Mouse (Mus musculus) ES-Bruce4 (cell line): ENCODE data around the gene Ampd3.

Source experiments
- CTCF ChIP-seq: IDR thresholded peaks from one replicate; pipeline ENCODE4 v1.8.1; 2011; ENCODE audit warnings: low read depth, low read length
- EP300 ChIP-seq: IDR thresholded peaks from 2 replicates; pipeline ENCODE4 v1.6.1; 2011; ENCODE audit warnings: low read depth, low read length; ENCODE audit not compliant: insufficient read depth
- POLR2A ChIP-seq: IDR thresholded peaks from one replicate; pipeline ENCODE4 v1.8.1; 2011; ENCODE audit warnings: low read length; ENCODE audit not compliant: insufficient read depth

- TF ChIP-seq CTCF (peak; percentile 28), EP300 (no peak), POLR2A (no peak)
These were observed 31.1 kb upstream of the Ampd3 start for GRCm38 (mm10) chr7:110736914-110737313.
